Mouse (Mus musculus) embryonic fibroblast, embryonic 13.5 days (primary cell): ENCODE measurements around the gene Ankrd11. TPM values are rescaled to one million over a fixed set of nuclear protein-coding genes. Genes with fewer than 3 reads are reported as not detected.

Source experiments
- H3K27ac ChIP-seq: 2 replicates; pipeline ENCODE4 v1.5.1; 2012; ENCODE audit warnings: low read length, control low read depth, inconsistent platforms; ENCODE audit not compliant: insufficient read depth
- H3K4me1 ChIP-seq: 2 replicates; pipeline ENCODE4 v1.6.1; 2011; ENCODE audit warnings: low read length; ENCODE audit not compliant: control insufficient read depth, insufficient read depth
- H3K4me3 ChIP-seq: 2 replicates; pipeline ENCODE4 v1.5.1; 2011; ENCODE audit warnings: mild to moderate bottlenecking, control low read depth, low read length; ENCODE audit not compliant: insufficient read depth
- CTCF ChIP-seq: IDR thresholded peaks from 2 replicates; pipeline ENCODE4 v1.5.1; 2011; ENCODE audit warnings: mild to moderate bottlenecking, control low read depth, low read length, moderate library complexity, borderline replicate concordance; ENCODE audit not compliant: insufficient read depth
- POLR2A ChIP-seq: IDR thresholded peaks from 2 replicates; pipeline ENCODE4 v1.6.1; 2011; ENCODE audit warnings: low read depth, mild to moderate bottlenecking, control low read depth, low read length, moderate library complexity
- polyA plus RNA-seq: library from polyadenylated mRNA; stranded (reverse); fragments of >200 nt; gene quantifications from 2 replicates; pipeline ENCODE4 v1.2.4, GENCODE M21; 2011; ENCODE audit warnings: low read depth; ENCODE audit not compliant: missing spikeins, insufficient read length

The Ankrd11 gene
- polyA plus RNA-seq, 1 experiment: 83.5 TPM

GRCm38 (mm10) chr8:122850641-122851240, 191.3 kb downstream of the Ankrd11 start:
- peaks cover 6% of the 10 kb centered on the region; the same call in 1 of the 2 replicates for H3K4me1 ChIP-seq
- no peak overlapping the region for H3K27ac ChIP-seq
- no peak for TF ChIP-seq CTCF
- no peak for TF ChIP-seq POLR2A
- no peak overlapping the region for H3K4me3 ChIP-seq

- no peak for TF ChIP-seq CTCF
- Histone ChIP-seq H3K4me1 (peaks cover 6% of the 10 kb centered on the region; the same call in 1 of the 2 replicates), H3K4me3 (no peak overlapping the region), H3K27ac (no peak overlapping the region)
These were observed 192.7 kb downstream of the Ankrd11 start for GRCm38 (mm10) chr8:122849152-122849910.

- H3K4me1 ChIP-seq: no peaks in the 10 kb centered on the region; the same call in 1 of the 2 replicates
- H3K4me3 ChIP-seq: no peak within 1 kb of the TSS
- TF ChIP-seq CTCF (no peak), POLR2A (no peak)
- H3K27ac ChIP-seq: no peak within 1 kb of the TSS
These were observed 194.1 kb downstream of the Ankrd11 start, which contains the start of gene Cdh15 for GRCm38 (mm10) chr8:122847829-122848561. Cdh15 (plus strand) TSS chr8:122847966.

- no peaks in the 10 kb centered on the region for H3K4me1 ChIP-seq
- H3K27ac ChIP-seq: no peak overlapping the region
- no peak overlapping the region for H3K4me3 ChIP-seq
- TF ChIP-seq CTCF (no peak), POLR2A (no peak)
These were observed 196.4 kb downstream of the Ankrd11 start for GRCm38 (mm10) chr8:122845662-122846061.

- Histone ChIP-seq H3K4me3 (no peak overlapping the region), H3K27ac (no peak overlapping the region), H3K4me1 (no peaks in the 10 kb centered on the region)
- no peak for TF ChIP-seq CTCF
- no peak for TF ChIP-seq POLR2A
These were observed 197.9 kb downstream of the Ankrd11 start for GRCm38 (mm10) chr8:122844161-122844560.

GRCm38 (mm10) chr8:122836696-122837095, 205.4 kb downstream of the Ankrd11 start:
- Histone ChIP-seq H3K27ac (no peak overlapping the region), H3K4me3 (no peak overlapping the region), H3K4me1 (no peaks in the 10 kb centered on the region)
- TF ChIP-seq POLR2A (no peak), CTCF (no peak)

GRCm38 (mm10) chr8:122836199-122836598, 205.9 kb downstream of the Ankrd11 start:
- H3K27ac ChIP-seq: no peak overlapping the region
- H3K4me1 ChIP-seq: no peaks in the 10 kb centered on the region
- H3K4me3 ChIP-seq: no peak overlapping the region
- TF ChIP-seq CTCF (no peak), POLR2A (no peak)

GRCm38 (mm10) chr8:122834971-122835370, 207.1 kb downstream of the Ankrd11 start:
- H3K4me3 ChIP-seq: no peak overlapping the region
- TF ChIP-seq POLR2A: no peak
- peak; percentile 90 for TF ChIP-seq CTCF
- H3K27ac ChIP-seq: no peak overlapping the region
- H3K4me1 ChIP-seq: no peaks in the 10 kb centered on the region

GRCm38 (mm10) chr8:122834416-122834815, 207.7 kb downstream of the Ankrd11 start:
- Histone ChIP-seq H3K4me3 (no peak overlapping the region), H3K27ac (no peak overlapping the region), H3K4me1 (no peaks in the 10 kb centered on the region)
- TF ChIP-seq CTCF (no peak), POLR2A (no peak)

Other genes with a start within 250 kb of the Ankrd11 start
- gene Cdh15, start 194.3 kb downstream of the Ankrd11 start, polyA plus RNA-seq: 0.21 TPM in 1 of 2 replicates, not detected in the other
- 52.4 and 80.7 TPM in 2 replicates for gene Spg7, start 20.7 kb upstream of the Ankrd11 start, polyA plus RNA-seq
- gene Rpl13, start 60.1 kb upstream of the Ankrd11 start, polyA plus RNA-seq: 1,585 and 1,789 TPM in 2 replicates
- 0.80 and 0.90 TPM in 2 replicates for gene Cpne7, start 75.1 kb upstream of the Ankrd11 start, polyA plus RNA-seq
- 1.1 TPM in 1 of 2 replicates, not detected in the other for gene Sult5a1, start 116.0 kb upstream of the Ankrd11 start, polyA plus RNA-seq
- gene Dpep1, start 144.0 kb upstream of the Ankrd11 start, polyA plus RNA-seq: 13.6 and 14.5 TPM in 2 replicates
- gene Chmp1a, start 170.5 kb upstream of the Ankrd11 start, polyA plus RNA-seq: 68.8 and 76.4 TPM in 2 replicates
- 1.4 and 2.9 TPM in 2 replicates for gene Spata33, start 170.6 kb upstream of the Ankrd11 start, polyA plus RNA-seq
- 36.4 and 36.6 TPM in 2 replicates for gene Cdk10, start 182.6 kb upstream of the Ankrd11 start, polyA plus RNA-seq
- 1.5 and 2.3 TPM in 2 replicates for gene Spata2l, start 194.0 kb upstream of the Ankrd11 start, polyA plus RNA-seq
- 11.0 and 13.2 TPM in 2 replicates for gene Zfp276, start 211.9 kb upstream of the Ankrd11 start, polyA plus RNA-seq
- gene Vps9d1, start 212.1 kb upstream of the Ankrd11 start, polyA plus RNA-seq: 10.6 and 14.3 TPM in 2 replicates